Mouse (Mus musculus) neural tube, embryonic 11.5 days (tissue): ENCODE data around the gene 2810408A11Rik. TPM values are rescaled to one million over a fixed set of nuclear protein-coding genes. Genes with fewer than 3 reads are reported as not detected.

ENCODE experiments used
- ATAC-seq: fragments of 200-750 bp; cut with Nextera tagmentation; 2 replicates; pipeline ENCODE4 v1.8.0; 2017; ENCODE audit warnings: moderate number of reproducible peaks, mild to moderate bottlenecking, moderate TSS enrichment, moderate library complexity; ENCODE audit not compliant: insufficient read depth, low FRiP score, low TSS enrichment
- DNase-seq: peaks from one replicate; pipeline ENCODE4 v3.0.0-alpha.2; 2015; ENCODE audit warnings: low spot score
- H3K27ac ChIP-seq: fragments of 300-500 bp; sonication (generic); 2 replicates; pipeline ENCODE4 v1.5.1; 2014; ENCODE audit warnings: low read depth, mild to moderate bottlenecking, low read length
- H3K27me3 ChIP-seq: fragments of 300-500 bp; sonication (generic); 2 replicates; pipeline ENCODE4 v1.6.1; 2014; ENCODE audit warnings: mild to moderate bottlenecking, low read length, mixed read lengths; ENCODE audit not compliant: control insufficient read depth, insufficient read depth
- H3K36me3 ChIP-seq: fragments of 300-500 bp; sonication (generic); 2 replicates; pipeline ENCODE4 v1.6.1; 2014; ENCODE audit warnings: mild to moderate bottlenecking, low read length, moderate library complexity, mixed read lengths; ENCODE audit not compliant: control insufficient read depth, insufficient read depth
- H3K4me1 ChIP-seq: fragments of 300-500 bp; sonication (generic); 2 replicates; pipeline ENCODE4 v1.6.1; 2014; ENCODE audit warnings: low read length, mixed read lengths; ENCODE audit not compliant: control insufficient read depth, insufficient read depth
- H3K4me2 ChIP-seq: fragments of 300-500 bp; sonication (generic); 2 replicates; pipeline ENCODE4 v1.6.1; 2014; ENCODE audit warnings: low read depth, mild to moderate bottlenecking, moderate library complexity
- H3K4me3 ChIP-seq: fragments of 300-500 bp; sonication (generic); 2 replicates; pipeline ENCODE4 v1.5.1; 2014; ENCODE audit warnings: low read depth, low read length
- H3K9ac ChIP-seq: fragments of 300-500 bp; sonication (generic); 2 replicates; pipeline ENCODE4 v1.6.1; 2014; ENCODE audit warnings: mild to moderate bottlenecking, low read length
- H3K9me3 ChIP-seq: fragments of 300-500 bp; sonication (generic); 2 replicates; pipeline ENCODE4 v1.6.1; 2016; ENCODE audit warnings: low read length; ENCODE audit not compliant: control insufficient read depth
- WGBS: fragments of 180-500 bp; shearing (Covaris S2); extraction: QIAGEN DNeasy Blood & Tissue Kit; methylation state at CpG from one replicate; pipeline ENCODE4 v1.1.7; 2014; 5-methylcytosine and 5-hydroxymethylcytosine counted together
- polyA plus RNA-seq: library from polyadenylated mRNA; unstranded; fragments of >200 nt; fragmentation: Nextera tagmentation; extraction: Ambion mirVana; gene quantifications from 2 replicates; pipeline ENCODE4 v1.2.1, GENCODE M21; 2014

2810408A11Rik gene
- polyA plus RNA-seq, 1 experiment from 2014 or later = 15.1 TPM

DNA sequence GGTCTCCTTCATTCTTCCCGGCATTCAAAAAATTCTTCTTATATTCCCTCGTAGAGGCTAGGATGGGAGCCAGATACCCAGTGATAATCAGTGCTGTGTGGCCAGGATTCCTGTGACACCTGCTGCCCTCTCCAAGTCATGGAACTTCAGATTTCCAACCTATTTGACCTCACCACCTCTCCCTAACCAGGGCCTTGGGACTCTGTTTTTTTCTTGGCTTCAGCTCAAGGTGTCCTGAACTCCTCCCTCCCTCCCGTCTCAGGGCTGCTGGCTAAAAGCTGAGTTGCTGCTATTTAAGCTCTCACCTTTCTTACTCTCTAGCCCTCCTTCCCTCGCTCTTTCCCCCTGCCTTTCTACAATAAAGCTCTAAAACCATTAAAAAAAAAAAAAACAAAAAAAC lies 917 bp downstream of the 2810408A11Rik start:
- no peaks in the 10 kb centered on the region for H3K9me3 ChIP-seq
- WGBS = 25% methylated on average over 4 of the region's 4 CpGs
- ATAC-seq (no peak), DNase-seq (no peak)
- H3K9ac ChIP-seq = peak overlapping the region; percentile 98
- H3K36me3 ChIP-seq = peaks cover 4% of the 10 kb centered on the region
- H3K27ac ChIP-seq = no peak overlapping the region
- H3K4me1 ChIP-seq = peaks cover 10% of the 10 kb centered on the region
- H3K4me3 ChIP-seq = peak overlapping the region; percentile 96
- peak overlapping the region; percentile 98 for H3K4me2 ChIP-seq
- no peaks in the 10 kb centered on the region for H3K27me3 ChIP-seq

DNA sequence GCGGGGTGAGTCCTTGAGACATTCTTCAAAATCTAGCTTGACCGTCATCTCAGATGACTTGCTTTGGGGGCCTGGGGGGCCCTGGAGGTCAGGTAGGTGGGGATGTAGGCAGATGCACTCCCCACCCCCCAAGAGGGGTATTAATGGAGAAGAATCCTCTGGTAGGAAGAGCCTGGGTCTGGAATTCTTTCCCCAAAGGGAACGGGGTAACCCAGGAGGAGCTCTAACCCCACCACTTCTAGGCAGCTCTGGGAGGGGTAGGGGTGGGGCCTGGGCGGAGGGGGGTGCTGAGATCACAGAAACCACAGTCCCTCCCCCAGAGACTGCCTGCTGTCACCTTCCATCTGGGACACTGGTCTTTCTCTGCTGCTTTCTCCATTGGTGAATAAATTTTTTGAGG lies 5.5 kb downstream of the 2810408A11Rik start, which contains the start of gene Acap1:
Gene Acap1, minus strand, starts transcription at position 249 of the 400 bp plus-strand sequence.
- 61% methylated on average over 4 of the region's 4 CpGs for WGBS
- Histone ChIP-seq H3K9ac (no peak within 1 kb of the TSS), H3K27ac (no peak within 1 kb of the TSS), H3K4me3 (no peak within 1 kb of the TSS), H3K4me2 (no peak within 1 kb of the TSS), H3K4me1 (no peaks in the 10 kb centered on the region), H3K27me3 (no peaks in the 10 kb centered on the region), H3K9me3 (no peaks in the 10 kb centered on the region), H3K36me3 (no peaks in the 10 kb centered on the region)
- DNase-seq (no peak), ATAC-seq (no peak)

DNA sequence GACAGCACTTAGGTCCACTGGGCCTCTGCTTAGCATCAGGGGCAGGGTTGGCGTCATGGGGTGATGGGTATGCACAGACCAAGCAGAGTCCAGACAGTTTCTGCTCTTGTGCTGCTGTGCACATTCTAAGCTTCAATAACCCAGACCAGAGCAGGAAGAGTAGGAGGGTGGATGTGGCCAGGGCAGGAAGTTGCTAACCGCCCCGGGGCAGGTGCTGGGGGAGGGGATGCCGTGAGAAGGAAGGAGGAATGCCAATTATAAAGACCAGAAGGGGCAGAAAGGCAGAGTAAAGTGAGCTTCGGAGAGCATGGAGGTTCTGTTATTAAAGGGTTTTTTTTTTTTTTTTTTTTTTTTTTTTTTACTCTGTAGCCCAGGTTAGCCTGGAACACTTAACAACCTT lies 6.1 kb downstream of the 2810408A11Rik start:
- DNase-seq (no peak), ATAC-seq (no peak)
- Histone ChIP-seq H3K36me3 (no peaks in the 10 kb centered on the region), H3K27me3 (no peaks in the 10 kb centered on the region), H3K4me1 (no peaks in the 10 kb centered on the region), H3K9me3 (no peaks in the 10 kb centered on the region), H3K4me2 (no peak overlapping the region), H3K4me3 (no peak overlapping the region), H3K27ac (no peak overlapping the region), H3K9ac (no peak overlapping the region)
- WGBS = 81% methylated on average over 5 of the region's 5 CpGs

DNA sequence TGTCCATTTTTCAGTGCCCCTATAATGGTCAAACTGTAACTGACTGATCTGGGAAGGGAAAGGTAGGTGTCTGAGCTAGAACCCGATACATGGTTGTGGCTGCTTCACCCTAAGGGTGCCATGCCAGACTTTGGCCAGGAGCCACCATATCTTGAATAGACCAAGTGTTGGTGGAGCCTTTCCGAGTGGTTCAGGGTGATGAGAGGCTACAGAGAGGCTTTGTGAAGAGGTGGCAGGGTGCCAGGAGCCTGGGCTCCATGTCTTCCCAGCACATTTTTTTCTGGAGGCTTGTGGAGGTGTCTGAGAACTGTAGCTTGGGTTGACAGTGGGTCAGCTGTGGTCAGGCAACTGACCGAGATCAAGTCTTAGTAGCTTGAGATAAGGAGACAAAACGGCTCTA lies 9.3 kb downstream of the 2810408A11Rik start:
- no peak overlapping the region for H3K4me2 ChIP-seq
- H3K27ac ChIP-seq = no peak overlapping the region
- H3K9me3 ChIP-seq = no peaks in the 10 kb centered on the region
- no peak for ATAC-seq
- WGBS = 82% methylated on average over 4 of the region's 4 CpGs
- H3K27me3 ChIP-seq = no peaks in the 10 kb centered on the region
- H3K36me3 ChIP-seq = no peaks in the 10 kb centered on the region
- H3K9ac ChIP-seq = no peak overlapping the region
- H3K4me1 ChIP-seq = no peaks in the 10 kb centered on the region
- DNase-seq = no peak
- no peak overlapping the region for H3K4me3 ChIP-seq

DNA sequence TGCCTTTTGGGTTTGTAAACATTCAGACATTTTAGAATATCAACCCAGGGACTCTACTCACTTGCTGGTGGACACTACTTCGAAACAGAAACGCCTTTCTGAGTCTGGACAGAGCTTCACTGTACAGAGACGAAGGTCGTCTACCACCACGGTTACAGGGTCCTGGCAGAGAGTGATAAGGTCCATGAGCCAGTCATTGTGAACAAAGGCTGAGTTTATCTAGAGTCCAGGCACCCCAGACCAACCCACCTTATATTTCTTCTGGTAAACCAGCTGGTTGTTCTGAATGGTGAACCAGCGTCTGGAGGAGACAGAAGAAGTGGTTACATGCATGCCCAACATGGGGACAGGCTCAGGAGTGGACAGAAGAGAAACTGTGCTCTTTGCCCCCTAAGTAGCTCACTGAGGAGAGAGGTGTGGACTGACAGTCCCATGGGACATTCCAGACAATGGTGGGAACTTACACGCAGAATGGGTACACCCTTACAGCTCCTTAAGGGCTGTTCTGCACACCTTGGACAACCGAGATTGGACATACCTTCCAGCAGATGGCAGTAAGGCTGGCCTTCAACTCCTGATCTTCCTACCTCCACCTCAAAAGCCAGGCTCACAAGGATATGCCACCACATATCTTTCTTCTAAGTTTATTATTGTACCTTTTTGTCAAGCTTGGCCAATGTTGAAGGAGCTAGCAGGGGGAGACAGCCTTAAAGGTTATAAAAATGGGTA lies 13.7 kb downstream of the 2810408A11Rik start:
- no peaks in the 10 kb centered on the region for H3K27me3 ChIP-seq
- DNase-seq = no peak
- H3K4me3 ChIP-seq = no peak overlapping the region
- H3K9ac ChIP-seq = no peak overlapping the region
- H3K36me3 ChIP-seq = no peaks in the 10 kb centered on the region
- H3K9me3 ChIP-seq = no peaks in the 10 kb centered on the region
- no peak overlapping the region for H3K4me2 ChIP-seq
- H3K27ac ChIP-seq = no peak overlapping the region
- no peaks in the 10 kb centered on the region for H3K4me1 ChIP-seq
- no peak for ATAC-seq
- WGBS = 79% methylated on average over 8 of the region's 8 CpGs

DNA sequence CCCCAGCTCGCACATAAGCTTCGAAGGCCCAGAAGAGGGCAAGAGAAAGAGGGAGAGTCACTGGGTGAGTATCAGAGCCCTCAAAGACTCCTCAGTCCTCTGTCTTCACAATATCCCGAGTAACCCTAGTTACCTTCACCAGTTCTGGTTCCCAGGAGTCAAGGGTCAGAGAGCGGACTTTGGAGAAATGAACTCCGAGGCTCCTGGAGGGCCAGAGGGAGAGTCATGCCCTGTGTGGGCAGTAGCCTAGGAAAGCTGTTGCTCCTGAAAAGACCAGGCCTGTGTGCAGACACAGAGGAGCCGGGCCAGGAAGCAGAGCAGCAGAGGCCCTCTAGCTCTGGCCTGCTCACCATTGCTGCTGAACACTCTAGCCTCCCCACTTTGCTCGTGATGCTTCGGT lies 16.1 kb downstream of the 2810408A11Rik start:
- no peak overlapping the region for H3K9ac ChIP-seq

DNA sequence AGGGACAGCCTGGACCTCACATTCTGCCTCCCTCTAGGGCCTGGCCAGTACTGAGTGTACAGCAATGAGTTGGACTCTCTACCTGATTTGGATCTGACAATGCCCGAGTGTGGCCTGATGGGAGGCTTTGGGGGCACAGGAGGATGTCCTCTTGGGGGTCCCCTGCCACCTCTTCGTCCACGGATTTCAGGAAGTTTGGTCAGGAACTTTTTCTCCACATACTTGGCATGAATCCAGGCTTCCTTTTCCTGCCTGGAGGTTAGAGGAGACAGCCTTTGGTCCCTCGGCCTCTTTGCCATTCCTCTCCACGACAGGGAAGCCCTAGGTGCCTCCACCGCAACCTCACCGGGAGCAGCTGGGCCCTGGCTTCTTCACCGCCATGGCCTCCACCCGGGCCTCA lies 16.5 kb downstream of the 2810408A11Rik start:
- no peak for DNase-seq
- 85% methylated on average over 9 of the region's 9 CpGs for WGBS
- peaks cover 13% of the 10 kb centered on the region for H3K4me1 ChIP-seq
- H3K9ac ChIP-seq = no peak overlapping the region
- no peak overlapping the region for H3K4me3 ChIP-seq
- no peak overlapping the region for H3K4me2 ChIP-seq
- H3K27ac ChIP-seq = no peak overlapping the region
- no peaks in the 10 kb centered on the region for H3K9me3 ChIP-seq
- no peaks in the 10 kb centered on the region for H3K36me3 ChIP-seq
- ATAC-seq = no peak
- no peaks in the 10 kb centered on the region for H3K27me3 ChIP-seq

More for the DNA sequence above, 16.1 kb downstream of the 2810408A11Rik start:
- ATAC-seq = no peak
- WGBS = 85% methylated on average over 8 of the region's 8 CpGs
- H3K27ac ChIP-seq = no peak overlapping the region
- no peaks in the 10 kb centered on the region for H3K27me3 ChIP-seq
- H3K36me3 ChIP-seq = no peaks in the 10 kb centered on the region
- no peak overlapping the region for H3K4me3 ChIP-seq
- H3K4me1 ChIP-seq = peaks cover 10% of the 10 kb centered on the region
- no peak for DNase-seq
- H3K9me3 ChIP-seq = no peaks in the 10 kb centered on the region
- H3K4me2 ChIP-seq = no peak overlapping the region

DNA sequence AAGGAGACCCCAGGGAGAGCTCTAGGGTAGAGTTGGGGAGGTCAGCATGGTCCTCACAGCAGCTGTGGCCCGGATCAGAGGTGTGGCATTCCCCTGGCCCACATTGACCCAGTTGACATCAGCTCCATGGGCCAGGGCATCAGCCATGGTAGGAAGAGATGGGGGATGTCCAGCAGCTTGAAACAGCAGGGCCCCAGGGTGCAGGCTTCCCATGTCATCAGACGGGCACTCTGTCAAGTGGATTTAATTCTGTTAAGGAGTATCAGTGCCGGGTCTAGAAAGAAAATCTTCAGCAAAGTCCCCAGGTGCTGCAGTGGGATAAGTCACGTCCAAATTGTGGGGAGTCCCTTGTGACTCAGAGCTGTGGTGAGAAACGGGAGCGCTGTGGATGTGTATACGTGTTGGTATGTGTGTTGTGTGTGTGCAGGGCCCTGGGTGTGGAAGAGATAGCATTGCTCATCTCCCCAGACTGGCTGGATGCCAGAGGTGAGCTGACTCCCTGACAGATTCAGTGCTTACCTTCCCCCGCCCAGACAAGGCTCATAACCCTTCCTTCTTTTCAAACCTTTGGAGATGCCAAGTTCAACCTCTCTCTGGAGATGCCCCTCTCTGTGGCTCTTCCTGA lies 17.1 kb downstream of the 2810408A11Rik start:
- Histone ChIP-seq H3K36me3 (no peaks in the 10 kb centered on the region), H3K9me3 (no peaks in the 10 kb centered on the region), H3K4me3 (no peak overlapping the region), H3K27ac (no peak overlapping the region), H3K27me3 (no peaks in the 10 kb centered on the region), H3K4me2 (no peak overlapping the region), H3K4me1 (peaks cover 13% of the 10 kb centered on the region), H3K9ac (no peak overlapping the region)
- WGBS = 91% methylated on average over 8 of the region's 8 CpGs
- DNase-seq = no peak
- ATAC-seq = no peak

DNA sequence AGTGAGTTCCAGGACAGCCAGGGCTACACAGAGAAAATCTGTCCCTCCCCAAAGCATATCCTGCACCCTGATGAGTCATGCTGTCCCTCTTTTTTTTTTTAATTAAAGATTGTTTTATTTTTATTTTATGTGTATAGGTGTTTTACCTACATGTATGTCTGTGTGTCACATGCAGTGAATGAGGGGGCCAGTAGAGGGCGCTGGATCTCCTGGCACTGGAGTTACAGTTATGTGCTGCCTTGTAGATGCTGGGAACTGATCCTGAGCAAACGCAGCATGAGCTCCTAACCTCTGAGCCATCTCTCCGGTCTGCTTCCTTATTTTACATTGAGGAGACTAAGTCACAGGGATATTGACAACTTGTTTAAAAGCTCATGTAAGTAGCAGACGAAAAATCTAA lies 17.7 kb downstream of the 2810408A11Rik start:
- WGBS = 66% methylated on average over 4 of the region's 4 CpGs
- Histone ChIP-seq H3K9ac (no peak overlapping the region), H3K27me3 (no peaks in the 10 kb centered on the region), H3K4me1 (peaks cover 13% of the 10 kb centered on the region), H3K9me3 (no peaks in the 10 kb centered on the region), H3K4me3 (no peak overlapping the region), H3K36me3 (no peaks in the 10 kb centered on the region), H3K4me2 (no peak overlapping the region), H3K27ac (no peak overlapping the region)
- ATAC-seq (no peak), DNase-seq (no peak)
